Mouse (Mus musculus) heart, adult 11 months (tissue): ENCODE data around the gene Lsg1.

ENCODE experiments used
- DNase-seq: peaks from one replicate; pipeline ENCODE4 v3.0.0; 2022

The Lsg1 gene

GRCm38 (mm10) chr16:30587494-30588327 lies at the start of gene Lsg1:
Lsg1 (minus strand) TSS chr16:30587592.
- peak; percentile 98 for DNase-seq

GRCm38 (mm10) chr16:30633906-30634746 lies 46.7 kb upstream of the Lsg1 start:
- DNase-seq: no peak

GRCm38 (mm10) chr16:30629509-30629908 lies 42.1 kb upstream of the Lsg1 start:
- DNase-seq: no peak

GRCm38 (mm10) chr16:30628401-30628800 lies 41.0 kb upstream of the Lsg1 start:
- no peak for DNase-seq

GRCm38 (mm10) chr16:30627586-30628337 lies 40.4 kb upstream of the Lsg1 start:
- DNase-seq: peak; percentile 96

- no peak for DNase-seq
Measured at GRCm38 (mm10) chr16:30624640-30625039, 37.2 kb upstream of the Lsg1 start.

- no peak for DNase-seq
Measured at GRCm38 (mm10) chr16:30623645-30624044, 36.3 kb upstream of the Lsg1 start.

GRCm38 (mm10) chr16:30616281-30616680 lies 28.9 kb upstream of the Lsg1 start:
- no peak for DNase-seq

- DNase-seq: no peak
Measured at GRCm38 (mm10) chr16:30614705-30615317, 27.4 kb upstream of the Lsg1 start.

GRCm38 (mm10) chr16:30614122-30614521 lies 26.7 kb upstream of the Lsg1 start:
- no peak for DNase-seq

GRCm38 (mm10) chr16:30613122-30613521 lies 25.7 kb upstream of the Lsg1 start:
- no peak for DNase-seq

GRCm38 (mm10) chr16:30611331-30611730 lies 23.9 kb upstream of the Lsg1 start:
- no peak for DNase-seq

- DNase-seq: no peak
Measured at GRCm38 (mm10) chr16:30607868-30608267, 20.5 kb upstream of the Lsg1 start.

- peak; percentile 92 for DNase-seq
Measured at GRCm38 (mm10) chr16:30605528-30605927, 18.1 kb upstream of the Lsg1 start.

GRCm38 (mm10) chr16:30604807-30605137 lies 17.4 kb upstream of the Lsg1 start:
- DNase-seq: peak; percentile 89

- DNase-seq: peak; percentile 95
Measured at GRCm38 (mm10) chr16:30604061-30604806, 16.8 kb upstream of the Lsg1 start.

- peak; percentile 95 for DNase-seq
Measured at GRCm38 (mm10) chr16:30603531-30603842, 16.1 kb upstream of the Lsg1 start.

- no peak for DNase-seq
Measured at GRCm38 (mm10) chr16:30602684-30603530, 15.5 kb upstream of the Lsg1 start.

GRCm38 (mm10) chr16:30601946-30602345 lies 14.6 kb upstream of the Lsg1 start:
- DNase-seq: peak; percentile 96

- peak; percentile 98 for DNase-seq
Measured at GRCm38 (mm10) chr16:30601046-30601832, 13.8 kb upstream of the Lsg1 start.
